Mouse (Mus musculus): ENCODE results near the gene Gm9844.
"Not testable (repeated sequence)": the region's sequence is repeated elsewhere in the genome, so short reads cannot be mapped to it uniquely, and the experiment has no call there.

Gm9844 gene

DNA sequence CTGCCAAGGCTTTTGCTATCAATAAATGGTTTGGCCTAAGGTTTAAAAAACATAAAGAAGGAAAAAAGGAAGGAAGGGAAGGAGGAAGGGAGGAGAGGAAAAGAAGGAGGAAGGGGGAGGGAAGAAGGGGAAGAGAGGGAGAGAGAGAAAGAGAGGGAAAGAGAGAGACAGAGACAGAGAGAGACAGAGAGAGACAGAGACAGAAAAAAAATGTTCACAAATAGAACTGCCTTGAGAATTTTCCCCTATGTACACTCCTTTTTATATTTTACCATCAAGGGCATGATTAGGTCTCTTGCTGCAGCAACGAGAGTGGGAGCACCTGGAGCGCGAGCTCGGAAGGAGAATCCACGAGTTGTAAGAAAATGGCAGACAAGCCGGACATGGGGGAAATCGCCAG is at the start of gene Gm9844:
Gm9844 (plus strand) TSS at position 301 of the 400 bp plus-strand sequence.
- DNase-seq (ENCODE audit: low spot score), result no peak

DNA sequence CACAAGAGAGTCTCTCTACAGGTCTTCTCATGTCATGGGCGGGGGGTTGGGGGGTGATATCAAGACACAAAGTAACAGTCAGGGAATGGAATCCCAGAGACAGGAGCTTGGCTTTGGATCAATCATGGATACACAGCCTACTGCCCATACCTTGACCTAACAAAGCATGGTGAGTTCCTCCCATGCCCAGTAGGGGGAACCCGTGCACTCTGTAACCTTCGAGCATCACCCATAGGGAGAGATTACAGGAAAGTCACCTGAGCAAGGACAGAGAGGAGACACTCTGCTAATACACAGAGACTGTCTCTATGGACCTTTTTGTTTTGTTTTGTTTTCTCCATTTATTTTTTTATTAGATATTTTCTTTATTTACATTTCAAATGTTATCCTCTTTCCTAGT is 44.5 kb upstream of the Gm9844 start:
- peak; percentile 66 for DNase-seq (ENCODE audit: low spot score)

DNA sequence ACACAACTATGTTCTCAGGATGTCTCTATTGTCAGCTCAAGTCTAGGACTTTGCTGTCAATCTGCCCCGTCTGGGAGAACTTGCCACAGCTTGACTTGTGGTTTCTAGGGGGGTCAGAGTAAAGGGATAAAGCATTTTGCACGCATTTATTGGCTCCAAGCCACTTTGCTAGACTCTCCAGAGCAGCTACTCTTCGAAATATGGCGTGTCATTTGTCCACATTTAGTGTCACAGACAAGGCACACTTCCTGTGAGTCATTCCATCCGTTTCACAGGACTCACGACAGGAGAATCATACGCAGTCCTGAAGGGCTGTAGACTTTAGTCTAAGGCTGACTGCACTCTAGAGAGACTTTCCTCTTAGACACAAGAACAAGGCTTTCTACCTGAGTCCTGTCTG is 37.6 kb upstream of the Gm9844 start:
- DNase-seq (ENCODE audit: low spot score), result no peak

DNA sequence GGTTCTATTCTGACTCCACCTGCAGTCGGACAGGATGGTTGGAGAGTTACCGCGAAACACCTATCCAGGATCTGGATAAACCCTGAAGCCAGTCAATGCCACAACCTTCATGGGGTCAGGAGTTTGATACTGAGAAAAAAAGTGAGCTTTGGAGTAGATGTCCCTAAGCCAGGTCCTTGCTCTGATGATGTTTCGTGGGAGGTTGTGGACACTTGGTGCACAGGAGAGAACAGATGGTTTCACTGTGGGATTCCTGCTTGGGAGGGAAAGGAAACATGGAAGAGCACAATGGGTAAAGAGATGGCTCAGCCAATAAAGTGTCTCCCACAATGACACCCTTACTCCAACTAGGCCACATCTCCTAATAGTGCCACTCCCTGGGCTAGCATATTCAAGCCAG is 34.8 kb upstream of the Gm9844 start:
- no peak for DNase-seq (ENCODE audit: low spot score)

DNA sequence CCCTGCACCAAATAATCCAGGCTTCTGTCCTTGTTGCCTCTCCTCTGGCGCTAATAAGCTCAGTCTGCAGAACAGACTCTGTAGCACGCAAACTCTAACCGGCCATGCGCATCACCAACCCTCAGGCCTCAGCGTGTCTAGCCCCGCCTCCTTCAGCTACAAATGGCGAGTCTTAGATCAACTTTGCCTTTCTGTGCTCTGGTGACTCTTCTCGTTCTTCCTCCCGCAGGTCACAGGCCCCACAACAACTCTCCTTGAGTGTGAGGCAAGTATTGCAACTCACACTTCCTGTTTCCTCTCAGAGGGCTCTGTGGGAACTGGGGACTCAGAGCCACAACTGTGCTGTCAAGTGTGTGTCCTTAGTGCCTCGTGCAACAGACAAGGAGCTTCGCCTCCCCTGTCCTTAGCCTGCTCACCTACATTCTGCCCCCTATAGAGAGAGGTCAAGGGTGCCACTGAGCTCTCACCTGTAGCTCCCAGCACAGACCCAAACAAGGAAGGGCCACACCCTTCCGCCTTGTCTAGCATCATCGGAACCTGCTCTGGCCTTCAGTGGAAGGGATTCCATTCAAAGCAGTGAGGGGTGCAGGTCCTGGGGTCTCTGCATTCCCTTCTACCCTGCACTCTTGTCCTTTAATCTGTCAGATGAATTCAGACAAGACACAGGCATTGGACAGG is 23.1 kb upstream of the Gm9844 start:
- not testable (repeated sequence) for DNase-seq (ENCODE audit: low spot score)

DNA sequence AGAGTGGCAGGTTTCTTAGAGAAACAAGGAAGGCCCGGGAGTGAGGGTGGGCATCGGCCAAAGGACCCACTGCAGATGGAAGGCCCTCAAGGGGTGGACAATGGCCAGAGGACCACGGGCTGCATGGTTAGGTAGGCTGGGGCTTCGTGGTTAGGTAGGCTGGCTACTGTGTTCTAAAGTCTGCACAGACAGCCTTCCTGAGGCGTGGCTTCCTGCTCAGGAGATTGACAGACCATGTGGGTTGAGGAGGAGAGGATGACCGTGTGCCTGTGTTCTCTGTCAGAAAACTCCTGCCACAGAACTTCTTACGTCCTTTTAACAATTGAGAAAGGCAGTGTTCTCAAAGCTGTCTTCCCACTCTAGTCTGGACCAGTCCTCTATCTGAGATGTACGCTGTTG is 22.6 kb upstream of the Gm9844 start:
- DNase-seq (ENCODE audit: low spot score), result no peak

DNA sequence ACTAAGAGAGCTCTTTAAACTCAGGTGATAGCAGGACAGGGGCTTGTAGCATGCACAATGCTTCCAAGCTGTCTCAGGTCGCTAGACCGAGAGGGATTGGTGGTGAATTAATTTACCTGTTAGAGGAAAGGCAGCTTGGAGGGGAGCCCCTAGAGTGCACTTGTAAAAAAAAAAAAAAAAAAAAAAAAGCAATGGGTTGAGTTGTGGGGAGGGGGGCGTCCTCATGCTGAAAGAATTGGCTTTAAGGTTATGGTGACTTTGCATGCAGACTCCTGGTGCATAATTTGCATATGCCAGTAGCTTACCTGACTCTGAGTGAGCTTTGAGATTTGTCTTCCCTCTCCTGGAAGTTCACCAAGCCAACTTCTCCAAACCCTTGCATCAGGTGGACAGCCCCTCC is 21.7 kb upstream of the Gm9844 start:
- DNase-seq (ENCODE audit: low spot score), result no peak

DNA sequence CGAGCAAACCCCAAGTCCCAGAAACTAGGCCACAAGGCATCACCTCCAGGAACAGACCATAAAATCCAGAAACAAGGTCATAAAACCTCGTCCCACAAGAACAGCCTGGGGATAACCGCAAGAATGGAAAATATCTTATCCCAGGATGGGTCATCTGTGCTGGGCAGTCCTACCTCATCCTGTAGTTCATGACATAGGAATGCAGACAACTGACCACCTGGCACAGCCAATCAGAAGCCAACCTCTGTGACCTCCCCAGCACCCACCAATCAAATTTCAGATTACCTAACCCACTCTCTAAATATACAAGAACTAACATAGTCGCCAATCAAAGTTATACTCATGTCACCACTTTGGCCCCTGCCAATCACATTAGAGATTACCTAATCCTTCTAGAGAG is 21.0 kb upstream of the Gm9844 start:
- no peak for DNase-seq (ENCODE audit: low spot score)

DNA sequence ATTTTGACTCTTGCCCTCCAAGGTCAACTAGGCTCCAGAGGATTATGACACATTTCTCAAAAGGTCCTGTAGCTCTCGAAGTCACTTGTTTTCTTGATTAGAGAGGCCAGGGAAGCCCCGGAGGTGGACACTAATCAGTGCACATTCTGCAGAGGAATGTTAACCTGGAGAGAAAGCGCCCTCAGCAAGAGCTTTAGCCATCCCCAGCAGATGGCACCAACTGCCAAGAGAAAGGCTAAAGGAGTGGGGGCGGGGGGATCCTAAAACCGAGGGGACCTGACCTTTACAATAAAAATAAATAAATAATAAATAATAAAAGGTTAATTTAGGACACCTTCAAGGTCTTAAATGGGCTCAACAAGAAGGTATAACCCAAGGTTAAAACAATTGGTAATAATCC is 17.9 kb upstream of the Gm9844 start:
- DNase-seq (ENCODE audit: low spot score), result peak; percentile 12

DNA sequence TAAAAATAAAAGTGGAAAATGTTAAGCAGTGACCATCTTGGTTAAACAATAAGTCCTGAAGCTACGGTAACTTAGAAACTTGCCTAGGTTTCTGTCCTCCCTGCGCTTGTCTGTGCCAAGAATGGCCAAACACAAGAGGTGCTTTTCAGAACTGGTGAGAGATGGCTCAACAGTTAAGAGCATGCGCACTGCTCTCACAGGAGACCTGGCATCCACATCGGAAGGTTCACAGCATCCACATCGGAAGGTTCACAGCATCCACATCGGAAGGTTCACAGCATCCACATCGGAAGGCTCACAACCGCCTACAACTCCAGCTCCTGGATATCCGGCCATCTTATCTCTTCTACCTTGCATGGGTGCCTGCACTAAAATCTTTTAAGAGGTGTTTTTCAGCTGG is 16.8 kb upstream of the Gm9844 start:
- DNase-seq (ENCODE audit: low spot score), result no peak

DNA sequence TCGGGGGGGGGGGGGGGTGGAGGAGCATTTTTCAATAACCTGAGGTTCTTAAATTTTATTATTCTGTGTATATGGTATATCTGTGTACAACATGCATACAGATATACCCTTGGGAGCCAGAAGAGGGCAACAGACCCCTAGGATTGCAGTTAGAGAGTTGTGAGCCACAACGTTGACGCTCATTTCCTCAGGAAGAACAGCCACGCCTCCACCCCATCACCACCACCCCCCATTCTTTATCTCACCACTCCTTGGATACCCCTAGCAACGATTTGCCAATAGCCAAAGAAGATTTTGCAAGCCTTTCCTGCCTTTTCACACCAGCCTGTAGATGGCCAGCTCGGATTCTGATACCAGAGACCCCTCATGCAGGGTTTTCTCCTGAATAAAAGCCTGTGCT is 16.3 kb upstream of the Gm9844 start:
- DNase-seq (ENCODE audit: low spot score), result no peak

DNA sequence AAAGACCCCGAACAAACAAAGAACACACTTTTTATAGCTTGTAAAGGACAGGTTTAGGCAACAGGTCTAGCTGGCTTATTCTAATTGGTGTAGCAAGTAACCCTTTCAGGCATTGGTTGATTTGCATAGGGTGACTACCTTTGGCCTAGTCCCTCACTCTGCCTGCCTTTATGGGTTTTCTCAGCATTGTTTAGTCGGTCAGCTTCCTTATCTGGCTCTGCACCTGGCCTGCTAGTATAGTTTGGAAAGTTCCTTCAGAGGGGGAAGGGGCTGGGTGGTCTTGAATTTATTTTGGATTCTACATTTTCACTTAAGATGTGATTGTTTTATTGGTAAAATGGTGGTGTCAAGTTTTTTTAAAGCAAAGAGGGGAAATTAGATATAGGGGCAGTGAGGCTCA is 15.4 kb upstream of the Gm9844 start:
- DNase-seq (ENCODE audit: low spot score), result not testable (repeated sequence)

DNA sequence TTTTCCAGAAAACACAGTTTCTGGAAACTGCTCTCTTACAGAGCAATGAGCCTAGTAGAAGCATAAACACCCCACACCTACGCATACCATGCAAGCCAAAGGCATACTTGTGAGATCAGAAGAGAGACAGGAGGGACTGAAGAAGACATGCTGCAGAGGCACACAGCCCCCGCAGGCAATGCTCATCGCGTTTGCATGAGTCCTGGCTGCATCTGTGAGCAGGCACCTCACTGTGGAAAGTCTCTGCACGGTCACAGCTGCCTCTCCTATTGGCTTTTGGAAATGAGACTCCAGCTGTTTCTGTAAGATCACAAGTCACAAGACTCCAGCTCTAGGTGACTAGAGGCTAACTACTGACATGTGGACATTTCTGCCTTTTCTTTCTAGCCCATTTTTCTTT is 11.9 kb upstream of the Gm9844 start:
- peak; percentile 16 for DNase-seq (ENCODE audit: low spot score)

DNA sequence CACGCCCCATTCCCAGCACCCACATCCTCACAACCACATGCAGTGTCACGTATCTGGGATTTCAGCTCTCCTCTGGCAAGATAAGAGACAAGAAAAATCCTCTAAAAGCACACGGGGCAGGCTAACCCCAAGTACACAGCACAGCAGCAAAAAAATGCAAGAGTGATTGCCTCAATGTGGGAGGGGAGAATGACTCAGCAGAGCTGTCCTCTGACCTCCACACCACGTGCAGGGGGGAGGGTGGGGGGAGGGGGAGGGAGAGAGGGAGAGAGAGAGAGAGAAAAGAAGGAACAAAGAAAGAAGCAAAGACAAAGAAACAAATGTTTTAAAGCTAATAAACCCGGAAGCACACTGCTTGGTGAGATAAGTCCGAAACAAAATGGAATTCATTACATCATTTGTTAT is 11.1 kb upstream of the Gm9844 start:
- DNase-seq (ENCODE audit: low spot score), result peak; percentile 14

DNA sequence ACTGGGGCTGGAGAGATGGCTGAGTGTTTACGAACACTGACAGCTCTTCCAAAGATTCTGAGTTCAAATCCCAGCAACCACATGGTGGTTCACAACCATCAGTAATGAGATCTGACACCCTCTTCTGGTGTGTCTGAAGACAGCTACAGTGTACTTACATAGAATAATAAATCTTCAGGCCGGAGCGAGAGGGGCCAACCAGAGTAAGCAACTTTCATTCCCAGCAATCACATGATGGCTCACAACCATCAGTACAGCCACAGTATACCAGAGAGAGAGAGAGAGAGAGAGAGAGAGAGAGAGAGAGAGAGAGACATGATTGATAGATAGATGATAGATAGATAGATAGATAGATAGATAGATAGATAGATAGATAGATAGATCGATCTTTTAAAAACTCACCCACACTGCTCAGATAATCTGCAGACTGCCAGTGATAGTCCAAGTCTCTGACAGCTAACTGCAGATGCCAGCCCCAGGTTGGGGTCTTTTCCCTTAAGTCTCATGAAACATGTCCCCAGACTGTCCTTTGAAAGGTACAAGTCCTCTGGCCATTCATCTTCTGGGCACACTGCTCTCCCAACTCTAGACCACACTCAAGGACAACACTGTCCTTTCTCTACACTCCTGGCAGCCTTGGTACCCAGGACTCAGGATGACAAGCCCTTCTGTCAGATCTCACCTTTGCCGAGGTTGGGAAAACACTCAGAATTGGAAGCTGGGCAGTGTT is 10.3 kb upstream of the Gm9844 start:
- no peak for DNase-seq (ENCODE audit: low spot score)

DNA sequence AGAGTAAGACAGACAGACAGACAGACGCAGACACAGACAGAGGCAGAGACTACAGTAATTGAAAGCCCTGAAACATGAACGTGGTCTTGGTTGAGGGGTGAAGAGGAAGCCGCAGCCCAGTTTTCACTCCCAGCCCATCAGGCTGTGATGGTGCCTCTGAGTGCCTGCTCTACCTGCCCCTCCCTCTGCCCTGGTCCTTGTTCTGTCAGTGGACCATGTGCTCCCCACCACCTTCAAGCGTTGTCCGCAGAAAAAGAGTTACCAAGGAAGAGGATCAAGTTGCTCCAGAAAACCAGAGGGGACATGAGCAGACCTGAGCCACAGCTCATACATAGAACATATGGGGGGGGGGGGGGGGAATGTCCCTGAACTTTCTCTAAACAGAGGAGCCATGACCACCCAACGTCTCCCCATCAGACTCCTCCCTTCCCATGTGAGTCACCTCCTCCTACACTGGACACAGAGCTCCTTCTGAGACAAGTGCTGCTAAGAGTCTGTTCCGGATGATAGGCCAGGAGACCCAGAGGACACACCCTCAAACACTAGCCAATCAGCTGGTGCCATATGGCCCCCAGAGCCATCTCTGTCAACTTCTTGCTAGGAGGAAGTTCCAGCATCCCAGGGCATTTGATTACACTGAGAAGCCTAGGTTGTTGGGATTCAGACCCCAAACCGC is 9.3 kb upstream of the Gm9844 start:
- DNase-seq (ENCODE audit: low spot score), result no peak

DNA sequence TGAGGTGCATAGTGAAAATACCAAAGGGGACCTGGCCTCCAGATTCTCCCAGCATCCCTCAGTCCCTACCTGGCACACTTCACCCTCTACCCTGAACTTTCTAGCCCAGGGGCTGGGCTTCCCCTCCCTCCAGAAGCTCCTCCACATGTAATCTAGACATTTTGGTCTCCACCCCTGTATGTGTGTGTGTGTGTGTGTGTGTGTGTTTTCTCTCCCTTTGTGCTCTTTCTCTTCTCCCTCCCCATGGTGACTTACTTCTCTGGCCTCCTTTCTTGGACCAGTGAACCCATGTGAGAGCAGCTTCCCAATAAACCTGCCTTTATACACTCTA is 8.8 kb upstream of the Gm9844 start:
- DNase-seq (ENCODE audit: low spot score), result no peak

DNA sequence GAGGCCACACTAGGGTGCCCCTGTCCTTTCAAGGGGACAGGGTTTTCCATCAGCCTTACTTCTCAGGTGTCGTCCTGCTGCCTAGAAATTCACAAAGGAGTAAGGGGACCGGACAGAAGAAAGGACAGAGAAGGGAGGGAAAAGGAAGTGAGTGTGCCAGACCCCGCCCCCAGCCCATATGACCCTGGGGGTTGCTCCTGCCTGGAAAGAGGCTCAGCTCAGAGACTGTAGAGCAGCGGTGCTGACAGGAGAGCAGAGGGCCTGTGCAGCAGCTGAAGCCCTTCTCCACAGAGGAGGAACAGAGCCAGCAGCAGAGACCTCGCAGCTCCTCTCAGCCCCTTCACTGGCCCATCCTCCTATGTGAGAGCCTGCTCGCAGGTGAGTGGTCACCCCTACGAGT is 8.3 kb upstream of the Gm9844 start:
- DNase-seq (ENCODE audit: low spot score), result no peak

DNA sequence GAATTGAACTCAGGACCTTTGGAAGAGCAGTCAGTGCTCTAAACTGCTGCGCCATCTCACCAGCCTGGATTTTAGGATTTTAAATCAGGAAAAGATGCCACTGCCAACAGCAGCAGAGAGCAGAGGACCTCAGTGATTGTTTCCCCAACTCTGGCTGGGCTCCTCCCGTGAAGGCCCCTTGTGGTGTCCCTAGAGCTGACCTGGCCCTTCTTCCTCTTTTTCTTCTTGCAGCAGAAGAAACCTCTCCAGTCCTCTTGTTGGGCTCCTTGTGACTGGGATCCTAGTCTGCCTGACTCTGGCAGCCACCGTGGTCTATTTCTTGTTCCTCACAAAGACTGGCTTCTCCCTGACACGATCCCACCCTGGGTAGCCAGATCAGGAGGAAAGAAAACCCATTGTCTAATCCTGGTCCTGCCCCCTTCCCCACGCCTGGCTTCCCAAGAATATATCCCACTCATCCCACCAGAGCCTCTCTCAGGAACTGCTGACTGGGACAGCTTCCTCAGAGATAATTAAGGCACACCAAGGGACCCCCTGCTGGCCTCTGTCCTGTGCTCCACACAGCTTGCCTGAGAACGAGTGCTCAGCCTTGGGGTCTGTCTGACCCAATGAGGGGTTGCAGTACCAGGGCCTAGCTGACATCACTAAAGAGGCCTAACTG is 5.4 kb upstream of the Gm9844 start:
- no peak for DNase-seq (ENCODE audit: low spot score)

DNA sequence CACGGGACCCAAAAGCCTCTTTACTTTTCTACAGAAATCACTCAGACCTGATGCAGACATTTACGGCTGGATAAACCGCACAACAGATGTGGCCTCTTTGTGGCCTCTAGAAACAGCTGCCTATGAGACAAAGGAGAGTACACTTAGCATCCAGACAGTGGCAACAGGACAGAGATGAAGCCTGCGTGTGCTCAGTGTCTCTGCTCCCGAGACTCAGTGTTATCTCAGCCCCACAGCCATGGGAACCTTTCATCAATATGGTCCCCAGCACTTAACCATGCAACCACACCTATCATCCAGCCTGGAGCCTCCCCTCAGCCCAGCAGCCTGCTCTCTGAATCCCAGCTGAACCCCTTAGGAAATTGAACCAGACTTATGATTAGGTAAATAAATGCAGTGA is 2.8 kb upstream of the Gm9844 start:
- DNase-seq (ENCODE audit: low spot score), result no peak

DNA sequence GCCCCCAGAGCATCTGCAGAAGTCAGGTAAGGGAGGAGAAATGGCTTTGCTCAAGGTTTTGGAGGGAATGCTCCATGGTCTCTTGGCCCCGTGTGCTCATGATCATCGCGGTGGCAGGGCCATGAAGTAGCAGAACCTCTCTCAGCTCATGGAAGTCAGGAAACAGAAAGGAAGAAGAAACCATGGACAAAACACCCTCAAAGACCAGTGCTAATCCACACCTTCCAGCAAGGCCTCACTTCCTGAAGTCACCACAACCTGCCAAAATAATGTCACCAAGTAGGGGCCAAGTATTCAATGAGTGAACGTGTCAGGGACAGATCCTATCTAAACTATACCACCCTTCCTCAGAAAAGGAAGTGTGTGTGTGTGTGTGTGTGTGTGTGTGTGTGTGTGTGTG is 840 bp downstream of the Gm9844 start:
- no peak for DNase-seq (ENCODE audit: low spot score)

DNA sequence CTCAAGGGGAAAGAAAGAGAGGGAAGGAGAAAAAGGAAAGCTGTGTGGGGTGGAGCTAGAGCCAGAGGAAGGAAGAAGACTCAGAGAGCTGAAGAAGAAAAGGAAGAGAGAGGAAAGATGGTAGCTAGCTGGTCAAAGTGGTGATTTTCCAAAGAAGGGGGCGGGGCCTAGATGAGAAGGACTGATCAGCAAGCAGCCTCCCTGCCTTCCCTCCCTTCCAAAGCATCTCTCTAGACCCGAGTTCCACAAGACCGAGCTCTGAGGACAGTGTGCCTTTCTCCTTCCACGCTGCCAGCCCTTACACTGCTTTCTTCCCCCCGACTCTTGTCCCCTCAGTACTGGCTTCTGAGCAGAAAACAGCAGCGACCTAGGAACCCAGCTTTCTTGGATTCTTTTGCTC is 2.1 kb downstream of the Gm9844 start:
- no peak for DNase-seq (ENCODE audit: low spot score)

DNA sequence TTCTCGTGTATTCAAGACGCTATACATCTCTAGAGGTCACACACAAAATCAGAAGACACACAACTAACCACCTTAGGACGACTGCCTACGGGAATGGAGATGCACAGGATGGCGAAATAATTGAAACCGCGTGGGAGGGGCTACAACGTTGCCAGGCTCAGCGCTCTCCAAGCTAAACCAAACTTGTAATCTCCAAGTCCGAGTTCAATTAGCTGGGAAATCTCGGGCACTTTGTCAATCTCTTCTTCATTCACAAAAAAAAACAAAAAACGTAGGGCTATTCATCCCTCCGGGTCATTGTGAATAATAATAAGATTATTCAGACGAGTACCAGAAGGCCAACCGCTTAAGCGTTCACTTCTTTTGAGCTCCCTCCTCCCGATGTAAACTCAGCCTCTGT is 7.1 kb downstream of the Gm9844 start:
- no peak for DNase-seq (ENCODE audit: low spot score)

All from ovary, postnatal 36 days (tissue).